Mouse (Mus musculus): ENCODE data around the gene Gm13539. TPM values are rescaled to one million over a fixed set of nuclear protein-coding genes. Genes with fewer than 3 reads are reported as not detected.
A peak's percentile ranks its signal among the peaks of the same experiment; 100 is the strongest.
"Not testable (repeated sequence)": the region's sequence is repeated elsewhere in the genome, so short reads cannot be mapped to it uniquely, and the experiment has no call there.

The Gm13539 gene
- polyA plus RNA-seq, 1 experiment from 2014 or later: not detected

DNA sequence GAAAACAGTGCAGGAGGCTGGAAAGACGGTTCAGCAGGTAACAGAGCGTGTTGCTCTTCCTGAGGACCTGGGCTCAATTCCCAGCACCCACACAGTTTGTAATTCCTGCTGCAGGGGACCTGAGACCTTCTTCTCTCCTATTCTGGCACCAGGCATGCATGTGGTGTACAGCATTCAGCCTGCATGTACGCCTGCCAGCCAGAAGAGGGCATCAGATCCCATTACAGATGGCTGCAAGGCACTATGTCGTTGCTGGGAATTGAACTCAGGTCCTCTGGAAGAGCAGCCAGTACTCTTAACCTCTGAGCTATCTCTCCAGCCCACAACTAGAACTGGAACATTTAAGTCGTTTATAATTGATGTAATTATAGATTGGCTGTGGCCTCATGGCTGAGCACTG is 31.3 kb downstream of the Gm13539 start:
- H3K4me3 ChIP-seq (replicated peaks; ENCODE audit: low read length): no peak overlapping the region
- 79% methylated on average over 5 of the region's 5 CpGs for WGBS
- H3K9ac ChIP-seq: no peak overlapping the region
- H3K4me2 ChIP-seq (replicated peaks): no peak overlapping the region
- H3K4me1 ChIP-seq (replicated peaks; ENCODE audit: control insufficient read depth, insufficient read depth, low read length): no peaks in the 10 kb centered on the region
- no peak overlapping the region for H3K27ac ChIP-seq
- DNase-seq (ENCODE audit: low spot score) (no peak), ATAC-seq (ENCODE audit: low FRiP score) (no peak)
- H3K27me3 ChIP-seq (ENCODE audit: control insufficient read depth, insufficient read depth, low read length): no peaks in the 10 kb centered on the region
- H3K36me3 ChIP-seq (replicated peaks; ENCODE audit: control insufficient read depth, insufficient read depth): no peaks in the 10 kb centered on the region
- no peaks in the 10 kb centered on the region for H3K9me3 ChIP-seq (ENCODE audit: control insufficient read depth, low read length)

GRCm38 (mm10) chr2:25815748-25816147 is 33.7 kb downstream of the Gm13539 start, which contains the start of gene Glt6d1:
Gene Glt6d1, minus strand, starts transcription at chr2:25815848.
- not testable (repeated sequence) for H3K4me2 ChIP-seq (replicated peaks); ATAC-seq (ENCODE audit: low FRiP score); H3K9ac ChIP-seq; H3K27ac ChIP-seq; H3K4me3 ChIP-seq (replicated peaks; ENCODE audit: low read length); H3K4me1 ChIP-seq (replicated peaks; ENCODE audit: control insufficient read depth, insufficient read depth, low read length); H3K36me3 ChIP-seq (replicated peaks; ENCODE audit: control insufficient read depth, insufficient read depth); H3K9me3 ChIP-seq (ENCODE audit: control insufficient read depth, low read length); DNase-seq (ENCODE audit: low spot score); H3K27me3 ChIP-seq (ENCODE audit: control insufficient read depth, insufficient read depth, low read length)
- 88% methylated on average over 1 of the region's 1 CpGs for WGBS

- DNase-seq (ENCODE audit: low spot score) (no peak), ATAC-seq (ENCODE audit: low FRiP score) (no peak)
- H3K4me1 ChIP-seq (replicated peaks; ENCODE audit: control insufficient read depth, insufficient read depth, low read length): no peaks in the 10 kb centered on the region
- H3K27ac ChIP-seq: no peak within 1 kb of the TSS
- H3K4me2 ChIP-seq (replicated peaks): no peak within 1 kb of the TSS
- no peak within 1 kb of the TSS for H3K4me3 ChIP-seq (replicated peaks; ENCODE audit: low read length)
- H3K36me3 ChIP-seq (replicated peaks; ENCODE audit: control insufficient read depth, insufficient read depth): no peaks in the 10 kb centered on the region
- H3K27me3 ChIP-seq (ENCODE audit: control insufficient read depth, insufficient read depth, low read length): no peaks in the 10 kb centered on the region
- 92% methylated on average over 1 of the region's 1 CpGs for WGBS
- H3K9ac ChIP-seq: no peak within 1 kb of the TSS
- no peaks in the 10 kb centered on the region for H3K9me3 ChIP-seq (ENCODE audit: control insufficient read depth, low read length)
Observed at GRCm38 (mm10) chr2:25822806-25823205, 40.7 kb downstream of the Gm13539 start, which contains the start of gene Lcn9. Gene Lcn9, plus strand, starts transcription at chr2:25823153.

DNA sequence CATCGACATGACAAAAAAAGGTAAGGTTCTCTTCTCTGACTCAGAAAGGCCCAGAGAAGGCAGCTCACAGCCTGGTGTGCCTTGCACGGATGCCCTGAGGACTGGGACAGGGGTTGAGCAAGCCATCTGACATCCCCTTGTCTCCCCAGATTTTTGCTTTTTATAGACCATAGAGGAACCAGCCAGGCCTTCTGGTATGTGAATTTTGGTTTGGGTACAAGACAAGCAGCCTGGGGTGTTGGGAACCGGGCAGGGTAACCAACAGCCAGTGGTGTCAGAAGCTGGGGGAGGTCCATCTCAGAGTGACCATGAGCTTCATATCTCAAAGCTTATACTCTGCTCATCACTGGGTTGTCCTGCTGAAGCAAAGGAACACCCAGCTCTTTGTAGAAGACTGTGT is 42.7 kb downstream of the Gm13539 start:
- H3K36me3 ChIP-seq (replicated peaks; ENCODE audit: control insufficient read depth, insufficient read depth): no peaks in the 10 kb centered on the region
- WGBS: 91% methylated on average over 3 of the region's 3 CpGs
- no peaks in the 10 kb centered on the region for H3K27me3 ChIP-seq (ENCODE audit: control insufficient read depth, insufficient read depth, low read length)
- DNase-seq (ENCODE audit: low spot score): no peak
- no peaks in the 10 kb centered on the region for H3K9me3 ChIP-seq (ENCODE audit: control insufficient read depth, low read length)
- no peak overlapping the region for H3K4me2 ChIP-seq (replicated peaks)
- H3K9ac ChIP-seq: no peak overlapping the region
- ATAC-seq (ENCODE audit: low FRiP score): no peak
- H3K4me3 ChIP-seq (replicated peaks; ENCODE audit: low read length): no peak overlapping the region
- H3K27ac ChIP-seq: no peak overlapping the region
- H3K4me1 ChIP-seq (replicated peaks; ENCODE audit: control insufficient read depth, insufficient read depth, low read length): no peaks in the 10 kb centered on the region

DNA sequence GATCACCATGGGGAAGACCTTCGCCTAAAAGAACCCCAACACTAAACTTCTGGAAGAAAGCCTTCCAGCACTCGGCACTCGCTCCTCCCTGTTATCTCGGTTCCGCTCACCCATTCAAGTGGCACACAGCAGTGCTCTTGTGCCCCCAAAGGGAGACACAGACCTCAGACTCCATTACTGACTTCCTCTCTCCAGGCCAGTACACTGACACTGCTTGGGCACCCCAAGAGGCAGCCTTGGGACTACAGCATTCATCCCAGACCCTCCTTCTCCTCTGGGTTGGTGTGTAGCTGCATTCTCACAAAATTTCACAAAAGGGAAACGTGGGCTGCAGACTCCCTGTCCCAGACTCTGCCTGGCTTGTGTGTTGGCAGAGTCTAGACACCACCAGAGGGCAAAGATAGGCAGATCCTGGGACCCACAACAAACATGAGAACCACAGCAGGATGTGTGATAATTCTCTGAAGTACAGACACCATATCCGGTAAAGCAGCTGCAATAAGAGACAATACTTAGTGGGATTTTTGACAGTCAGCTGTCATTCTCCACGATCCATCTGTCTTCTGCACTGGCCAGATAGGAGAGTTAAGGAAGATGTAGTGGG is 46.4 kb downstream of the Gm13539 start:
- Histone ChIP-seq H3K9ac (no peak overlapping the region), H3K36me3 (replicated peaks; ENCODE audit: control insufficient read depth, insufficient read depth) (no peaks in the 10 kb centered on the region), H3K4me1 (replicated peaks; ENCODE audit: control insufficient read depth, insufficient read depth, low read length) (no peaks in the 10 kb centered on the region), H3K27me3 (ENCODE audit: control insufficient read depth, insufficient read depth, low read length) (no peaks in the 10 kb centered on the region), H3K4me3 (replicated peaks; ENCODE audit: low read length) (no peak overlapping the region), H3K9me3 (ENCODE audit: control insufficient read depth, low read length) (no peaks in the 10 kb centered on the region), H3K27ac (no peak overlapping the region), H3K4me2 (replicated peaks) (no peak overlapping the region)
- no peak for DNase-seq (ENCODE audit: low spot score)
- ATAC-seq (ENCODE audit: low FRiP score): no peak
- 79% methylated on average over 8 of the region's 8 CpGs for WGBS

DNA sequence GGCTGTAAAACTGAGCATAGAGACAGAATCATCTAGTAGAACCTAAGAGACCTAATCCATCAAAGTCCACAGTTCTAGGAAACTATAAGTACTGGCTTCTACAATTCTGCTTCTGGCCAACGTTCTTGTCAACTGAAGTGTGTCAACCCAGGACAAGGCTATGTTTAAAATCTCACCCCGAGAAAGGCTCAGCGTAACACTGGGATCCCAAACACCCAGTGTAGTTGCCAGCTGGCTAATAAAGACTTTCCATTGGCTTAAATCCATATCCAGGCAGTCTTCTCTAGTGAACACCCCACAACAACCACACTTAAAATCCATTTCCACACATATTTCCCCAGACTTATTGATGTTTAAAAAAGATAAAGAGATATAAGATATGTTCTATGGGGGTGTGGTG is 48.7 kb downstream of the Gm13539 start:
- Histone ChIP-seq H3K9ac (no peak overlapping the region), H3K4me1 (replicated peaks; ENCODE audit: control insufficient read depth, insufficient read depth, low read length) (no peaks in the 10 kb centered on the region), H3K9me3 (ENCODE audit: control insufficient read depth, low read length) (no peaks in the 10 kb centered on the region), H3K27me3 (ENCODE audit: control insufficient read depth, insufficient read depth, low read length) (no peaks in the 10 kb centered on the region; the same call in 1 of the 2 replicates), H3K4me2 (replicated peaks) (no peak overlapping the region), H3K4me3 (replicated peaks; ENCODE audit: low read length) (no peak overlapping the region), H3K36me3 (replicated peaks; ENCODE audit: control insufficient read depth, insufficient read depth) (no peaks in the 10 kb centered on the region), H3K27ac (no peak overlapping the region)
- ATAC-seq (ENCODE audit: low FRiP score) (no peak), DNase-seq (ENCODE audit: low spot score) (no peak)
- 86% methylated on average over 3 of the region's 3 CpGs for WGBS

DNA sequence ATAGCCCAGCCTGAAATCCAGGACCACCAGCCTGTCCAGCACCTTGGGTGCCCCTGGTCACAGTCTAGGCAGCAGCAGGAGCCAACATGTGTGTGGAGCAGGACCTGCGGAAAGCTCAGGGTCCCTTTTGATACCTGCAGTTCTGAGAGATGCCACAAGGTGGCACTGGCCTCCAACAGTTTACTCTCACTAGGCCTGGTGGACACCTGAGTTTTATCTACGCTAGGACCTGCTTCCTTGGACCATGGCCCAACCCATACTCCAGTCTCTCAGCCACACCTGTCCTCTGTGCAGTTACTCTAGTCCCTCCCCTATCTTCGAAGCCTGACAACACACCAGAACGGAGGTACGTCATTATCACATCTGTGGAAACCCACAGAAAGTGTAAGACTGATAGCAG is 54.2 kb downstream of the Gm13539 start:
- no peak overlapping the region for H3K4me2 ChIP-seq (replicated peaks)
- H3K9ac ChIP-seq: no peak overlapping the region
- no peaks in the 10 kb centered on the region for H3K36me3 ChIP-seq (replicated peaks; ENCODE audit: control insufficient read depth, insufficient read depth)
- H3K27ac ChIP-seq: no peak overlapping the region
- no peaks in the 10 kb centered on the region; the same call in 1 of the 2 replicates for H3K27me3 ChIP-seq (ENCODE audit: control insufficient read depth, insufficient read depth, low read length)
- DNase-seq (ENCODE audit: low spot score) (peak; percentile 90), ATAC-seq (ENCODE audit: low FRiP score) (0 out of 2 replicates have a peak, but pooled peaks have one; percentile 59)
- WGBS: 49% methylated on average over 5 of the region's 5 CpGs
- H3K4me3 ChIP-seq (replicated peaks; ENCODE audit: low read length): no peak overlapping the region
- no peaks in the 10 kb centered on the region for H3K9me3 ChIP-seq (ENCODE audit: control insufficient read depth, low read length)
- no peaks in the 10 kb centered on the region for H3K4me1 ChIP-seq (replicated peaks; ENCODE audit: control insufficient read depth, insufficient read depth, low read length)

Other genes starting within 250 kb of the Gm13539 start
- 15.6 and 16.3 TPM in 2 replicates for gene Traf2, start 235.3 kb upstream of the Gm13539 start, polyA plus RNA-seq (2014; fragmentation: Nextera tagmentation; extraction: Ambion mirVana)
- 353 and 366 TPM in 2 replicates for gene Edf1, start 224.4 kb upstream of the Gm13539 start, polyA plus RNA-seq (2014; fragmentation: Nextera tagmentation; extraction: Ambion mirVana)
- 1.3 and 1.7 TPM in 2 replicates for gene Mamdc4, start 207.4 kb upstream of the Gm13539 start, polyA plus RNA-seq (2014; fragmentation: Nextera tagmentation; extraction: Ambion mirVana)
- gene Phpt1, start 207.0 kb upstream of the Gm13539 start, polyA plus RNA-seq (2014; fragmentation: Nextera tagmentation; extraction: Ambion mirVana): 171 and 187 TPM in 2 replicates
- gene Ajm1, start 200.5 kb upstream of the Gm13539 start, polyA plus RNA-seq (2014; fragmentation: Nextera tagmentation; extraction: Ambion mirVana): 10.8 and 12.7 TPM in 2 replicates
- gene Rabl6, start 173.7 kb upstream of the Gm13539 start, polyA plus RNA-seq (2014; fragmentation: Nextera tagmentation; extraction: Ambion mirVana): 59.0 and 61.6 TPM in 2 replicates
- gene Ccdc183, start 164.6 kb upstream of the Gm13539 start, polyA plus RNA-seq (2014; fragmentation: Nextera tagmentation; extraction: Ambion mirVana): 0.26 and 0.44 TPM in 2 replicates
- 52.5 and 53.5 TPM in 2 replicates for gene Tmem141, start 160.3 kb upstream of the Gm13539 start, polyA plus RNA-seq (2014; fragmentation: Nextera tagmentation; extraction: Ambion mirVana)
- gene Fcna, start 154.2 kb upstream of the Gm13539 start, polyA plus RNA-seq (2014; fragmentation: Nextera tagmentation; extraction: Ambion mirVana): 3.9 and 4.0 TPM in 2 replicates
- not detected in 2 replicates for gene Lcn8, start 129.1 kb upstream of the Gm13539 start, polyA plus RNA-seq (2014; fragmentation: Nextera tagmentation; extraction: Ambion mirVana)
- gene Lcn5, start 124.3 kb upstream of the Gm13539 start, polyA plus RNA-seq (2014; fragmentation: Nextera tagmentation; extraction: Ambion mirVana): not detected in 2 replicates
- gene Lcn6, start 105.5 kb upstream of the Gm13539 start, polyA plus RNA-seq (2014; fragmentation: Nextera tagmentation; extraction: Ambion mirVana): not detected in 2 replicates
- gene Lcn10, start 99.5 kb upstream of the Gm13539 start, polyA plus RNA-seq (2014; fragmentation: Nextera tagmentation; extraction: Ambion mirVana): not detected in 2 replicates
- not detected in 2 replicates for gene Obp2a, start 82.2 kb upstream of the Gm13539 start, polyA plus RNA-seq (2014; fragmentation: Nextera tagmentation; extraction: Ambion mirVana)
- 145 and 153 TPM in 2 replicates for gene Bmyc, start 75.5 kb upstream of the Gm13539 start, polyA plus RNA-seq (2014; fragmentation: Nextera tagmentation; extraction: Ambion mirVana)
- not detected in 2 replicates for gene Obp2b, start 45.2 kb upstream of the Gm13539 start, polyA plus RNA-seq (2014; fragmentation: Nextera tagmentation; extraction: Ambion mirVana)
- gene Lcn3, start 16.7 kb upstream of the Gm13539 start, polyA plus RNA-seq (2014; fragmentation: Nextera tagmentation; extraction: Ambion mirVana): not detected in 2 replicates
- not detected in 2 replicates for gene Lcn11, start 5.2 kb upstream of the Gm13539 start, polyA plus RNA-seq (2014; fragmentation: Nextera tagmentation; extraction: Ambion mirVana)
- not detected in 2 replicates for gene Glt6d1, start 33.6 kb downstream of the Gm13539 start, polyA plus RNA-seq (2014; fragmentation: Nextera tagmentation; extraction: Ambion mirVana)
- not detected in 2 replicates for gene Lcn9, start 40.9 kb downstream of the Gm13539 start, polyA plus RNA-seq (2014; fragmentation: Nextera tagmentation; extraction: Ambion mirVana)
- gene Sohlh1, start 65.0 kb downstream of the Gm13539 start, polyA plus RNA-seq (2014; fragmentation: Nextera tagmentation; extraction: Ambion mirVana): not detected in 2 replicates
- gene Kcnt1, start 81.5 kb downstream of the Gm13539 start, polyA plus RNA-seq (2014; fragmentation: Nextera tagmentation; extraction: Ambion mirVana): 20.4 and 20.6 TPM in 2 replicates
- 99.6 and 101 TPM in 2 replicates for gene Camsap1, start 201.0 kb downstream of the Gm13539 start, polyA plus RNA-seq (2014; fragmentation: Nextera tagmentation; extraction: Ambion mirVana)
- gene Ubac1, start 239.5 kb downstream of the Gm13539 start, polyA plus RNA-seq (2014; fragmentation: Nextera tagmentation; extraction: Ambion mirVana): 139 and 146 TPM in 2 replicates